Mouse (Mus musculus) CD4-positive, CD25-positive, alpha-beta regulatory T cell, adult 9 weeks (primary cell): ENCODE results near the gene P3h3. TPM values are rescaled to one million over a fixed set of nuclear protein-coding genes. Genes with fewer than 3 reads are reported as not detected.

ENCODE experiments used
- polyA plus RNA-seq: library from polyadenylated mRNA; unstranded; fragments of 100-300 nt; shearing (Covaris generic); gene quantifications from one replicate; pipeline ENCODE4 v1.2.1, GENCODE M21; 2017

The P3h3 gene
- polyA plus RNA-seq: 0.10 TPM

GRCm38 (mm10) chr6:124856916-124857839, at the start of gene P3h3:
Gene P3h3, minus strand, starts transcription at chr6:124857752.

GRCm38 (mm10) chr6:124887986-124888385, 30.4 kb upstream of the P3h3 start, which contains the start of gene Cd4:
Gene Cd4, minus strand, starts transcription at chr6:124888221.

GRCm38 (mm10) chr6:124863658-124864298, 6.2 kb upstream of the P3h3 start, which contains the start of gene Gpr162:
Gene Gpr162, minus strand, starts transcription at chr6:124863983.

GRCm38 (mm10) chr6:124840241-124841167, 17.0 kb downstream of the P3h3 start, which contains the start of gene Gnb3:
Gene Gnb3, minus strand, starts transcription at chr6:124840275.

GRCm38 (mm10) chr6:124828868-124829798, 28.4 kb downstream of the P3h3 start, which contains the start of the genes Usp5 and Cdca3:
Gene Usp5, minus strand, starts transcription at chr6:124829484.
Gene Cdca3, plus strand, starts transcription at chr6:124829547.

GRCm38 (mm10) chr6:124813933-124814332, 43.6 kb downstream of the P3h3 start, which contains the start of gene Tpi1:
Gene Tpi1, minus strand, starts transcription at chr6:124814296.

GRCm38 (mm10) chr6:124808358-124809012, 49.1 kb downstream of the P3h3 start, which contains the start of gene Spsb2:
Gene Spsb2, plus strand, starts transcription at chr6:124808661.

Other genes starting within 250 kb of the P3h3 start
- not detected for gene C1s2, start 221.7 kb downstream of the P3h3 start, polyA plus RNA-seq
- 77.1 TPM for gene Lpcat3, start 194.7 kb downstream of the P3h3 start, polyA plus RNA-seq
- 347 TPM for gene Emg1, start 145.6 kb downstream of the P3h3 start, polyA plus RNA-seq
- 140 TPM for gene Phb2, start 145.4 kb downstream of the P3h3 start, polyA plus RNA-seq
- gene Ptpn6, start 119.0 kb downstream of the P3h3 start, polyA plus RNA-seq: 357 TPM
- 578 TPM for gene Grcc10, start 116.4 kb downstream of the P3h3 start, polyA plus RNA-seq
- not detected for gene Gm45234, start 101.7 kb downstream of the P3h3 start, polyA plus RNA-seq
- gene Atn1, start 101.2 kb downstream of the P3h3 start, polyA plus RNA-seq: 3.1 TPM
- 5.0 TPM for gene Eno2, start 88.1 kb downstream of the P3h3 start, polyA plus RNA-seq
- gene Lrrc23, start 78.0 kb downstream of the P3h3 start, polyA plus RNA-seq: 2.5 TPM
- gene Spsb2, start 49.1 kb downstream of the P3h3 start, polyA plus RNA-seq: 8.1 TPM
- gene Tpi1, start 43.5 kb downstream of the P3h3 start, polyA plus RNA-seq: 133 TPM
- gene Usp5, start 28.3 kb downstream of the P3h3 start, polyA plus RNA-seq: 133 TPM
- gene Cdca3, start 28.2 kb downstream of the P3h3 start, polyA plus RNA-seq: 8.8 TPM
- not detected for gene Gnb3, start 17.5 kb downstream of the P3h3 start, polyA plus RNA-seq
- 0.43 TPM for gene Gpr162, start 6.2 kb upstream of the P3h3 start, polyA plus RNA-seq
- 308 TPM for gene Cd4, start 30.5 kb upstream of the P3h3 start, polyA plus RNA-seq
- 4.4 TPM for gene Lag3, start 54.0 kb upstream of the P3h3 start, polyA plus RNA-seq
- gene Ptms, start 62.4 kb upstream of the P3h3 start, polyA plus RNA-seq: 10.0 TPM
- gene Mlf2, start 73.6 kb upstream of the P3h3 start, polyA plus RNA-seq: 107 TPM
- 116 TPM for gene Cops7a, start 107.8 kb upstream of the P3h3 start, polyA plus RNA-seq
- 0.42 TPM for gene Pianp, start 138.9 kb upstream of the P3h3 start, polyA plus RNA-seq
- gene Zfp384, start 151.4 kb upstream of the P3h3 start, polyA plus RNA-seq: 14.6 TPM
- 92.1 TPM for gene Ing4, start 182.0 kb upstream of the P3h3 start, polyA plus RNA-seq
- 30.7 TPM for gene Acrbp, start 191.9 kb upstream of the P3h3 start, polyA plus RNA-seq
- 16.7 TPM for gene Lpar5, start 210.2 kb upstream of the P3h3 start, polyA plus RNA-seq
- 89.0 TPM for gene Chd4, start 238.2 kb upstream of the P3h3 start, polyA plus RNA-seq